Mouse (Mus musculus) brown adipose tissue, adult 24 weeks (tissue): Measurements from ENCODE around the gene Apbb2. TPM values are rescaled to one million over a fixed set of nuclear protein-coding genes. Genes with fewer than 3 reads are reported as not detected.

Source experiments
- H3K27ac ChIP-seq: fragments of 200-500 bp; replicated peaks from 2 replicates; pipeline ENCODE4 v1.5.1; 2012; ENCODE audit warnings: low read depth, mild to moderate bottlenecking, low read length
- H3K4me1 ChIP-seq: fragments of 200-500 bp; 2 replicates; pipeline ENCODE4 v1.6.1; 2012; ENCODE audit warnings: low read length, mixed read lengths; ENCODE audit not compliant: control insufficient read depth, insufficient read depth, insufficient read length
- H3K4me3 ChIP-seq: fragments of 200-500 bp; 2 replicates; pipeline ENCODE4 v1.5.1; 2012; ENCODE audit warnings: low read depth, mild to moderate bottlenecking, low read length, moderate library complexity; ENCODE audit not compliant: insufficient read depth
- polyA plus RNA-seq: library from polyadenylated mRNA; stranded (reverse); fragments of >200 nt; gene quantifications from 2 replicates; pipeline ENCODE4 v1.2.4, GENCODE M21; 2012; ENCODE audit not compliant: missing spikeins, insufficient read depth, insufficient read length

Gene Apbb2
- polyA plus RNA-seq, 1 experiment = 3.5 TPM

DNA sequence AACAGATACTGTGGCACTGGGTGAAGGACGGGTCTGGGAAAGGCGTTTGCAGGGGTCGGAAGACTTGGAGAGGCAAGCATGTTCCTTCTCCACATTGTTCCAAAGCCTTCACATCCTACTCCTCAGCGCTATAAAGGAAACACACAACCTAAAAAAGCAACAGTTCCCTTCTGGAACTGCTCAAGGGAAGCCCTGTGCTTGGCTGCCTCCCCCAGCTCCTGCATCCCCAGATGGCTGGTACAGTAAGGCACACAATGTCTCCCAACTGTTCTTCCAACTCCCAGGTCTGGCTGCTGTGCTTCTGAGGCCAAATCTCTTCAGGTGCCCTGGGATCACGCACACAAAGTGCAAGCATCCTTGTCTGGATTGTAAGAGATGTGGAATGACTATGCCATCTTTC lies 302.8 kb downstream of the Apbb2 start:
- Histone ChIP-seq H3K4me3 (no peak overlapping the region), H3K27ac (no peak overlapping the region), H3K4me1 (no peaks in the 10 kb centered on the region)

DNA sequence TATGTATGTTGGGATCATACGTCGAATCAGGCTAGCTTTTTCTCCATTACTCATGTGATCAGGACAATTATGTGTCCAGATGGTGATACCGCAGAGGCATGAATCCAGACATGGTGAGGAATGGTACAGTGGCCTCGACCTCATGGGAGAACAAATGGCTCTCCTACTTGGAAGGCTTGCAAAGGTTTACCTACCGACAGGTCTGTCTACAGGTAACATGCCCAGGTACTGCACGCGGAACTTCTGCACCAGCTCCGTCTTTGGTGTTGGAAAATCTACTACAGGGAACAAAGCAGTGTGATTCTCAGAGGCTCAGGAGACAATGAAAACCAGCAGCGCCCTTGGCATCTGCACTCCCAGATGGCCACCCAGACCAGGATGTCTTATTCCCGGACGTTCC lies 307.8 kb downstream of the Apbb2 start:
- Histone ChIP-seq H3K4me1 (no peaks in the 10 kb centered on the region), H3K4me3 (no peak overlapping the region), H3K27ac (no peak overlapping the region)

DNA sequence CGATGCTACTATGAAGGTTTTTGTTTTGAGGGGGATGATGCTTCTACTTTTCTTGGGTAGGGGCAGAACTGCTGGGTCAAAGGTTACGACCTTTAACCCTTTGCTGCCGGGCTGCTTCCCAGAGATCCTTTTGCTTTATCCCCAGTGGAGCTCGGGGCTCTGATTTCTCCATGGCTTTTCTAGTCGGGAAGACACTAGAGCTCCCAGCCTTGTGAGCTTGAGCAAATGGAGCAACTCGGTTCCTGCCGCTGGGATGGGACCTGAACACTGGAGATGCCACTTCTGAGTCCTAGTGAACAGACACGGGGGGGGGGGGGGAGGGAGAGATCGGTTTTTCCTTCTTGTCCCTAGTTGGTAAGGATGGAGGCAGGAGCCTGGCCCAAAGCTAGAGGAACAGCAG lies 308.3 kb downstream of the Apbb2 start:
- Histone ChIP-seq H3K27ac (no peak overlapping the region), H3K4me3 (no peak overlapping the region), H3K4me1 (no peaks in the 10 kb centered on the region)

DNA sequence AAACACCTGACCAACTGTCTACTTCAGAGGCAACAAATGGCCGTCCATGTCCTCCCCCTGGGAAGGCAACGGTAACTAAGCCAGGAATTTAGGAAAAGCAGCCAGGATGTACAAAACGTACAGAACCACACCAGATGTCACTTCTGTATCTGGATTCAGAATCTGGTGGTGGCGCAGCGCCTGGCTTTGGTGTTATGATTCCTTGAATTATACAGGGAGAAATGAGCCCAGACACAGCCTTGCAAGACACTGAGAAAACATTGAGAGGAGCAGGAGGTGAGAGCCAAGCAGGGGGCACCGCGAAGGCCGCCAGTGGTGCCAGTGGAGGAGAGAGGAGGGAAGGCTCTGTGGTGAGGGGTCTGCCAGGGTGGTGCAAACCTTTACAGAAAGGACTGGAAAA lies 313.1 kb downstream of the Apbb2 start:
- H3K27ac ChIP-seq = no peak overlapping the region
- no peak overlapping the region for H3K4me3 ChIP-seq
- no peaks in the 10 kb centered on the region for H3K4me1 ChIP-seq

DNA sequence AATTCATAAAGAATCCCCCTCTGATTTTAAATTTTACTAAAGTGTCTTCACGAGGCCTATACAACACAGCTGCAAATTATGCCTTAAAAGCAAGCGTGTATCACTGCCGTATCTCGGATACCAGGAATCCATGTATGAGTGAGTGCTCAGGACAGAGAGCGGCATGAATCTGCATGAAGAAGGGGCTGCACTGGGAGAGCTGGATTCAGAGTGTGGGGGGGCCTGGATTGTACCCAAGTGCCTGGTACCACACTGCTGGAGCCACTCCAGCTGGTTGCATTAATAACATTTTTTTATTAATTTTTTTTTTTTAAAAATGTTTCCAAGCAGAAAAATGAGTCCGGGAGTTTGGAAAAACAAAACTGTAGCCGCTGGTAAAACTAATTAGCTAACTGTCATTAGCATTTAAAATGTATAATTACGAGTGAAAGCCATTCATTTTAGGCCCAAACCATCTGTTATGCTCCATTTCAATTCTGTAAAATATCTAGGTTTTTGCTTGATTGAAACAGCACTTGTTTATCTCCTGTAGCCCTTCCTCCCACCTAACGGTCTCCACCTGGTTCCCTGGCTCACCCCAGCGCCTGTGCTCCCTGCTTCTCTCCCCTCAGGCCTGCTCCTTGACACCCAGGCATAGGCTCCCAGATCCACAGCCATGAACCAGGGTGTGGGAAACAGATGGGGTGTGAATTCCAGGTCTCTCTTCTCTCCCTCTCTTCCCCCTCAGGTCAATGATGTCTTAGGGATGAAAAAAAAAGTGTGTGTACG lies 314.1 kb downstream of the Apbb2 start:
- Histone ChIP-seq H3K4me3 (no peak overlapping the region), H3K4me1 (no peaks in the 10 kb centered on the region), H3K27ac (no peak overlapping the region)

DNA sequence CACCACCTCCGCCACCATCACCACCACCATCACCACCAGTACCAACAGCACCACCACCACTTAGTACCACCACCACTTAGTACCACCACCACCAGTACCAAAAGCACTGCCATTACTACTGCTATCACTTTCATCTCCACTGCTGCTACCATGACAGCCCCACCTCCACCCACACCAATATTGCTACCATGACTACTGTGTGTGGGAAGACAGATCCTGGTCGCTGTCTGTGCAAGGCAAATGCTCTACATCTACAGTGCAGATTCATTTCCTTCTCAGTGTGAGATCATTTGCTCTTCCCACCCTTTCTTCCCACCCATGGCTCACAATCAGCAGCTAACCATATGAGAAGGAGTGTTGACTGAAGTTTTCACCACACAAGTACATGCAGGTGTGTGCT lies 315.7 kb downstream of the Apbb2 start:
- Histone ChIP-seq H3K4me3 (no peak overlapping the region), H3K4me1 (peaks cover 2% of the 10 kb centered on the region; the same call in 1 of the 2 replicates), H3K27ac (no peak overlapping the region)

DNA sequence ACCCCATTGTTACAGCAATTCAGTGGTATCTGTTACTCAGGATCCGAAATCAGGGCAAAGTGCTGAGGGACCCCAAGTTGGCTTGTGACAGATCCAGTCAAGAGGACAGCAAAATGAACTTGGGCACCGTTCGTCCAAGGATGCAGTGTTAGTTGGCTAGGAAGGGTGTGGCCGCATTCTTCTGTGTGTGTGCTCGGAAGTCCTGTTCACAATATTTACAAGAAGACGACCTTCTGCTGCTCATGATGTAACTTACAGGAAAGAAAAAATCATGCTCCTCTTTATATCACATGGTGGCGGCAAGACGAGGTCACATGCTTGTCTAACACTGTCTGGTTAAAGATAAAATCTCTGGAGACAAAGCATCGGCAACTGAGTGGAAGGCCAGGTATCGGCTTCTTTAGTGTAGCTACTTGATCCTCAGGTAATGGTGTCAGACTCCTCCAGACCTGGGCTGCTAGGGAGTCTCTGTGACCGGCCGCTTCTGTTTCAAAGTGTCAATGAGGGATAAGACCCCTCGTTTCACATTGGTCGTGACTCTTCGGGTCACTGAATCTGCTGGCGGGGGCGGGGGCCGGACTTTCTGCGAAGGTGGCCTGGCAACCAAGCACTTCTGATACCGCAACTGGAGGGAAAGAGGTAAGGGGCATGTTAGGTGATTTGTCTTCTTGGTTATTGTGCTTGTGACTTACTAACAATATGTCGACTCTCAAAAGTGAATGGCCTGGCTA lies 316.3 kb downstream of the Apbb2 start:
- H3K27ac ChIP-seq = no peak overlapping the region
- H3K4me3 ChIP-seq = no peak overlapping the region
- H3K4me1 ChIP-seq = peaks cover 2% of the 10 kb centered on the region; the same call in 1 of the 2 replicates

DNA sequence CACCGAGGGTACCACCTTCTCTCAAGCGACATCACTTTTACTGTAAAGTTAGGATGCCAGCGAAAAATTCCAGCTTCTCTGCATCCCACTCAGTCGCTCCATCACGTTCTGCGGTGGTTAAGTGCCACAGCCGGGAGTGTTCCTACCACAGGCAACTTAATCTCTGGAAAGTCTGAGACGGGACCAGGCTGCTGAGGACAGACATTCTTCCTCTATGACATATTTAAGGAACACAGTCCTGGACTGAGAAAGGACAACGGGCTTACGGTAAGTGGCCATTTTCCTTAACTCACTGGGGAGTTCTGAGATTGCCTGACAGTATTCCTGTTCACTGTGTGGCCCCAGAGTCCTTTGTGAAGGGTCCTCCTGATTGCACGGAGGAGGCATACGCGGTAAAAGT lies 318.0 kb downstream of the Apbb2 start:
- H3K4me1 ChIP-seq = peaks cover 2% of the 10 kb centered on the region; the same call in 1 of the 2 replicates
- no peak overlapping the region for H3K27ac ChIP-seq
- no peak overlapping the region for H3K4me3 ChIP-seq

DNA sequence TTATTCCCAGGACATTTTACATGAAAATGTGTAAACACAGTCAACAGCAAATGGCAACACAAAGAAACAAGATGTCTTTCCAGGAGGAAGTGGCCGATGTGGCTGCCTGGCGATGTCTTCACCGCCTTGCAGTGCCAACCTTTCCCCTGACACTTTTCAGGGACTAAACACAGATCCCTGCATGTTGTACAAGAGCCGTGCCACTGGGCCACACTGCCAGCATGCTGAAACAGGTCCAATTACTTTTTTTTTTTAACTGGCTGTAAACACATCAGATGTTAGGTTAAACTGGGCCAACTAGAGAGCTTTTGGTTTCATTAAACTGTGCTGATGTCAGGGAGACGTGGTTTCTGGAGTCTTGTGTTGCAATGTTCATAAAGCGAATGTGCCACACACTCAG lies 319.7 kb downstream of the Apbb2 start:
- H3K27ac ChIP-seq = no peak overlapping the region
- no peak overlapping the region for H3K4me3 ChIP-seq
- peaks cover 13% of the 10 kb centered on the region for H3K4me1 ChIP-seq

DNA sequence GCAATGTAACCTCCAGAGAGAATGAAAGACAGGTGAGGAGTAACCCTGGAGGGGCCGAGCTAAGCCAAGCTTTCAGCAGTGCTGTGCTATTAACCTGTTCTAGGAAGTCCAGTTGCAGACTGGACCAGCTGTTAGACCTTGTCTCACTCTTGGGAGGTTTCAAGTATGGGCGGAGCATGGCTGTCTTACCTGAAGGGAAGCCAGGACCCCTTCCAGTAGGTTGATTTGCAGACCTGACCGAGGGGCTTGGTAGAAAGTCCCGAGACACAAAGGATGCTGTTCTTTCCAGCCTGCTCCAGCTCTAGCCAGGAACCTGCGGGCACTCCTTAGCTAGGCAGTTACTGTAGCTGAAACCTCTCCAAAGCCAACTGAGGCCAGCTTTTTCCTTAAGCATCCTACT lies 322.5 kb downstream of the Apbb2 start:
- Histone ChIP-seq H3K4me1 (peaks cover 14% of the 10 kb centered on the region), H3K4me3 (no peak overlapping the region), H3K27ac (no peak overlapping the region)

DNA sequence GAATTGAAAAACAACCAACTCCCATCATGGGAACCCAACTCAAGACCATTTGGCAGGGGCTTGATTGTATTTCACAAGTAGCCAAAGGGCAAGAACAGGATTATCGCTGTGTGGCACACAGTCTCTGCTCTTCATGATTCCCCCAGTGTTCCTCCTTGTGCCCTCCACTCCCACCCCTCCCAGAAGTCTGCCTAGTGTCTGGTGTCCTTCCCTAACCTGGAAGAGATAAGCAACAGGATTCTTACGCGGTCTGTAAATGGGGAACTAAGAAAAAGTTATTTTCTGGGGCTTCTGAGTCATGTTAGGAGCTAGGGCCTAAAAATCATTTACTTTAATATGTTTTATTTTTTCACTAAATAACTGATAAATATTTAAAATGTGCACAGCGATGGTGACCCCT lies 323.6 kb downstream of the Apbb2 start:
- Histone ChIP-seq H3K27ac (no peak overlapping the region), H3K4me1 (peaks cover 14% of the 10 kb centered on the region), H3K4me3 (no peak overlapping the region)

DNA sequence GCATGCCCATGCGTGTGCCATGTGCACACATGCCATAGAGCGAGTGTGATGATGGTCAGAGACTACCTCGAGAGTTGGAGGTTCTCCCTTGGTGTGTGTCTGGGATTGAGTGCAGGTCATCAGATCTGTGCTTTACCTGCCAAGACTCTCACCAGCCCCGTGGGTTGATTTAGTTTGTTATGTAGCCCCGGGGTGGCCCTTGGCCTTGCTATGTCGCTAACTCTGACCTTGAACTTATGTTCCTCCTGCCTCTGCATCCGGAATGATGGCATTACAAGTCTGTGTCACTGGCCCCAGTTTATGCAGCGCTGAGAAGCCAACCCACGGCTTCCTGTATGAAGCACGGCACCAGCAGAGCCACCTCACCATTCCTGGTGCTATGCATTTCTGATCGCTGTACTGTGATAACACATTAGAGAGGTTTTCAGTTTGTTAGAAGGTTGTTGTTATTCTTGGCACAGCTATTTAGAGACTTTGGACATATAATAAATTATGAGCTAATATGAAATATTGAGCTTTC lies 324.4 kb downstream of the Apbb2 start:
- Histone ChIP-seq H3K4me3 (no peak overlapping the region), H3K27ac (no peak overlapping the region), H3K4me1 (peaks cover 12% of the 10 kb centered on the region)

DNA sequence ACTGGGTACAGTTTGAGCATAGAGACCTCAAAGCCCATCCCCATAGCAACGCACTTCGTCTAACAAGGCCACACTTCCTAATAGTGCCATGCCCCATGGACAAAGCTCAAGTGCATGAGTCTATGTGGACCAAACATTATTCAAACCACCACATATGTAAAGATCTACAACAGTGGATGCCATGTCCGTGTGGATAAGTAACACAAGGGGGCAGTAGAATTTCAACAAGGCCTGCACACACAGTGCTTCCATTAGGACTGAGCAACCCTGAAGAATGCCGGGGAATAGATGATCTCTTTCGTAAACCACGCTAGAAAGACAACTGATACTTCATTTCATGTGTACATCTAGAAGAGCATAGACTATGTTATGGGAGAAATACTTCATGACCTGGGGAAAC lies 337.8 kb downstream of the Apbb2 start:
- H3K4me1 ChIP-seq = no peaks in the 10 kb centered on the region
- no peak overlapping the region for H3K27ac ChIP-seq
- H3K4me3 ChIP-seq = no peak overlapping the region

DNA sequence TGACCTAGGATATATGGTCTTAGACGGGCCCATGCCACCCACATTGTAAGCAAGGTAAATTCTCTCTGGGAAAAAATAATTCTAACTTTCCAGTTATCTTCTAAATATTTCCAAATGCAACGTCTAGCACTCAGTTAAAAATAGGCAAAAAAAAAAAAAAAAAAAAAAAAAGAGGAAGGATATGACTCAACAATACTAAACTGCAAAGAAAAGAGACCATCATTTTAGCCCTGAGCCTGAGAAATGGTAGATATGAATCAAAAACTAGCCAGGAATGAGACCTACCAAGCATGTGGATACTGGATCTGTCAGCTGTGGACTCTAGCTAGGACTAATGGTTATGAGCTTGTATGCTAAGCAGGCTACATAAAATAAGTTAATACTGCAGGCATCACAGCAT lies 338.9 kb downstream of the Apbb2 start:
- Histone ChIP-seq H3K4me1 (no peaks in the 10 kb centered on the region), H3K4me3 (no peak overlapping the region), H3K27ac (no peak overlapping the region)

DNA sequence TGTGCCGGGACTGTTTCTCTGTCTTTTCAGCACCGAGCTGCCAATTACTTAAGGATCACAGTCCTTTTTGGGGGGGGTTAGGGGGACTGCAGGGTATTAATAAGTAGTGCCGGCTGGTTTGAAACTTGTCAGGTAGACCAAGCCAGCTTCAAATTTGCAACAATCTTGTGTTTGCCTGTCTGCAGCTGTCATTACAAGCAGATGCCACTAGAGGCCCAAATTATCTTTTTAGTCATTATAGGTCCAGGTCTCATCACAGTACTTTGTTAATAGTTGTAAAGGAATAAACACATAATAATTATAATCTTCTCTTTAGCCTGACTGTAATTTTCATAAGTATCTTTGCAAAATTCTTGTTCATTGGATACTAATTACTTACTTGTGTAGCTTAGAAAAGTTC lies 344.2 kb downstream of the Apbb2 start:
- H3K4me3 ChIP-seq = no peak overlapping the region
- H3K27ac ChIP-seq = no peak overlapping the region
- no peaks in the 10 kb centered on the region for H3K4me1 ChIP-seq

DNA sequence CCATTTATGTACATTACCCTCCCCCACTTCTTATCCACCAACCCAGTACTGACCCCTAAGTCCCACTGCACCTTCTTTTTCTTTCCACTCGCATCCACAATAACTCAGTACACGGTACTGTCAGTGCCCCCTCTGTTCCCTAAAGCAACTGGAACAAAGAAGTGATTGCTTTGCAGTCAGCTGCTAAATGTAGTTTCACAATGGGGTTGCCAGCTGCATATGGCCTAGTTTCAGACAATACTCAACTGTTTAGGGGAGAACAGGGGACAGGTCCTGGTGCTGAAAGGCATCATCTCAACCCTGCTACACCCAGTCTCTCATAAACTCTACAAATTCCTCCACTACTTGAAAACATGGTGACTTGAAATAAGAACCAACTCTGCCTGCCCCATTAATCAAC lies 347.4 kb downstream of the Apbb2 start:
- Histone ChIP-seq H3K4me3 (no peak overlapping the region), H3K4me1 (no peaks in the 10 kb centered on the region), H3K27ac (no peak overlapping the region)
